Mouse (Mus musculus): ENCODE measurements around the gene Mrpl30. TPM values are rescaled to one million over a fixed set of nuclear protein-coding genes. Genes with fewer than 3 reads are reported as not detected.

The Mrpl30 gene
- polyA plus RNA-seq (2014; fragmentation: Illumina TruSeq; extraction: RNeasy Lipid Tissue Mini Kit (QIAGEN cat#74804); ENCODE audit: low replicate concordance) = 254 TPM

DNA sequence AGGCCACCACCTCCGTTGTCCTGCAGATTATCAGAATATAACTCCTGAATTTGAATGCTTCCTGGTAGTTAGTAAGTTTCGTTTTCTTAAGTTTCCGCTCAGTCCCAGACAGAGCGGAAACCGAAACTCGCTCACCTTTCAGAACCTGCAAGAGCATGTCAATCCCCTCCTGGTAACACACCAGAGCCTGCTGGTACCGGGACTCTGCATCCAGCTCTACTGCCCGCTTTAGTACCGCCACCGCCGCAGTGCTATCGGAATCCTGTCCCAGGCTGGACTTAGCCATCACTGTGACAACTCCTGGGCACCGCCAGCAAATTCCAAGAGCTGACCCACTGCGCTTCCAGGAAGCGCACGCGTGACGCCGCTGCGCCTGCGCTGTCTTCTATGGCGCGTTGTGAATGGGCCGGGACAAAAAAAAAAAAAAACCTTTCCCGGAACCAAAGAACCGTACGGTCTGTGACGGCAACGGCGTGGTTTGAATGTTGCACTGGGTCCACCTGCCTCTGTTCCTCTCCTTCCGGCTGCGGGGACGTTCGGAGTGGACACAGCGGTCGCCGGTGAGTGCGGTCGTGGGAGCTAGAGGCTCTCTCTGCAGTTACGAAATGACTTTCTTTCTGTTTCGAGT lies at the start of gene Mrpl30, which contains the start of gene Mitd1:
Gene Mrpl30, plus strand, starts transcription at position 453 of the 628 bp plus-strand sequence.
Gene Mitd1, minus strand, starts transcription at position 387 of the 628 bp plus-strand sequence.

DNA sequence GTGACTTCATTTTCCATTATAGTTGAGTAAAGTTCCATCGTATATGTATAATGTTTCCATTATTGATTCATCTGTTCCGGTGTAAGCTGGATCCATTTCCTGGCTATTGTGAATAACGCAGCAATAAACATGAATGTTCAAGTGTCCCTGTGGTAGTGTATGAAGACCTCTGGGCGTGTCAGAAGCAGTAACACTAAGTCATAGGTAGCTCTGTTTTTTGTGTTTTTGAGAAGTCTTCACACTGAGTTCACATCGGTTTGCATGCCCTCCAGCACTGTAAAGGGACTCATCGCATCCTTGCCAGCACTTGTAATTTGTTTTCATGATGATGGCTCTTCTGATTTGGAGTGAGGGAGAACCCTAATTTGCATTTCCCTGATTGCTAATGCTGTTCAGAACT lies 24.0 kb upstream of the Mrpl30 start, which contains the start of gene Tsga10:
Gene Tsga10, minus strand, starts transcription at position 144 of the 400 bp plus-strand sequence.

DNA sequence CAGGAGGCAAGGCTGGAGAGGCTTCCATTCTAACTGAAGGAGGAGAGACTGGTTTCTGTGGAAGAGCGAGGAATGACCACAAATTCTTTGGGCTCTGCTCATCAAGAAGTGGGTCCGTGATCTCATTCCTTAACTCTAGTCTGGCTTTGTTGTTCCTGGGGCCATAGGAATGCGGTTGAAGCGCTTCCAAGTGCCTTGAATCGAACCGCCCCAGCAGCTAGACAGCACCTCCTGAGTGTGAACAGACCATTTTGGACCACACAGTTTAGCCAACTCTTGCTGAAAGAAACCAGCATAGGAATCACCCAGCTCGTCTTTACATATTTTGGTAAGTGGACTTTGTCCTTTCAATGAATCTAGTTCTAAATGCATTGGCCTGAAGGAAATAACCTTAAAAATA lies 18.6 kb upstream of the Mrpl30 start, which contains the start of gene Lipt1:
Gene Lipt1, plus strand, starts transcription at position 35 of the 400 bp plus-strand sequence.

DNA sequence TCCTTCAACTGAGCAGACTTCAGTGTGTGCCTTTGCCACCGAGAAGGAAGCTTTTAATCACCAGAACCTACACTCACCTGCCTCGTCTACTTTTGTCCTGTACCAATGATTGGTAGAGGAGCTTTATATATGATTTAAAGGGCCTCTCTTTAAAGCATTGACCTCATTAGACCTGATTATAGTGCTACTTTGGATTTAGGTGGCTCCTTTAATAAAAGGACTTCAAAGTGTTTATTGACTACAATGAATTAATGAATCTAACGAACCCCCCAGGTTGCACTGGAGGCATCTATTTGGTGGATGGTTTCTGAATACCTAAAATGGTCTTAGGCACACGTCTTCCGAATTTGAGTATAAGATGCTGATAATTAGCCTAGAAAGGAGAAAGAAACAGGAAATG lies 26.1 kb downstream of the Mrpl30 start, which contains the start of gene Lyg2:
Gene Lyg2, minus strand, starts transcription at position 101 of the 400 bp plus-strand sequence.

Other genes starting within 250 kb of the Mrpl30 start
- 2.2 TPM for gene 2010300C02Rik, start 170.4 kb upstream of the Mrpl30 start, polyA plus RNA-seq (2014; fragmentation: Illumina TruSeq; extraction: RNeasy Lipid Tissue Mini Kit (QIAGEN cat#74804); ENCODE audit: low replicate concordance)
- gene Tsga10, start 24.0 kb upstream of the Mrpl30 start, polyA plus RNA-seq (2014; fragmentation: Illumina TruSeq; extraction: RNeasy Lipid Tissue Mini Kit (QIAGEN cat#74804); ENCODE audit: low replicate concordance) = 8.9 TPM
- 2.6 TPM for gene Lipt1, start 18.7 kb upstream of the Mrpl30 start, polyA plus RNA-seq (2014; fragmentation: Illumina TruSeq; extraction: RNeasy Lipid Tissue Mini Kit (QIAGEN cat#74804); ENCODE audit: low replicate concordance)
- 101 TPM for gene Mitd1, start 66 bp upstream of the Mrpl30 start, polyA plus RNA-seq (2014; fragmentation: Illumina TruSeq; extraction: RNeasy Lipid Tissue Mini Kit (QIAGEN cat#74804); ENCODE audit: low replicate concordance)
- gene Lyg2, start 26.0 kb downstream of the Mrpl30 start, polyA plus RNA-seq (2014; fragmentation: Illumina TruSeq; extraction: RNeasy Lipid Tissue Mini Kit (QIAGEN cat#74804); ENCODE audit: low replicate concordance) = not detected
- not detected for gene Lyg1, start 67.3 kb downstream of the Mrpl30 start, polyA plus RNA-seq (2014; fragmentation: Illumina TruSeq; extraction: RNeasy Lipid Tissue Mini Kit (QIAGEN cat#74804); ENCODE audit: low replicate concordance)
- gene Txndc9, start 107.4 kb downstream of the Mrpl30 start, polyA plus RNA-seq (2014; fragmentation: Illumina TruSeq; extraction: RNeasy Lipid Tissue Mini Kit (QIAGEN cat#74804); ENCODE audit: low replicate concordance) = 164 TPM
- gene Eif5b, start 107.5 kb downstream of the Mrpl30 start, polyA plus RNA-seq (2014; fragmentation: Illumina TruSeq; extraction: RNeasy Lipid Tissue Mini Kit (QIAGEN cat#74804); ENCODE audit: low replicate concordance) = 58.3 TPM
- gene Rev1, start 239.3 kb downstream of the Mrpl30 start, polyA plus RNA-seq (2014; fragmentation: Illumina TruSeq; extraction: RNeasy Lipid Tissue Mini Kit (QIAGEN cat#74804); ENCODE audit: low replicate concordance) = 17.4 TPM